Mouse (Mus musculus) 416B (cell line): ENCODE results near the gene Serinc3.

Experiments used
- DNase-seq: peaks from one replicate; pipeline ENCODE4 v3.0.0; 2011; ENCODE audit warnings: low read depth

Serinc3 gene

GRCm38 (mm10) chr2:163595119-163595518, 49.8 kb downstream of the Serinc3 start:
- peak; percentile 41 for DNase-seq

- no peak for DNase-seq
Measured at GRCm38 (mm10) chr2:163593636-163594282, 51.2 kb downstream of the Serinc3 start.

GRCm38 (mm10) chr2:163592084-163592483, 52.8 kb downstream of the Serinc3 start:
- peak; percentile 57 for DNase-seq

GRCm38 (mm10) chr2:163590996-163591395, 53.9 kb downstream of the Serinc3 start:
- no peak for DNase-seq

GRCm38 (mm10) chr2:163590211-163590610, 54.7 kb downstream of the Serinc3 start:
- DNase-seq: peak; percentile 29

- DNase-seq: peak; percentile 23
Measured at GRCm38 (mm10) chr2:163587506-163587905, 57.4 kb downstream of the Serinc3 start.

GRCm38 (mm10) chr2:163586384-163587261, 58.3 kb downstream of the Serinc3 start:
- peak; percentile 54 for DNase-seq

GRCm38 (mm10) chr2:163584088-163584426, 60.9 kb downstream of the Serinc3 start:
- DNase-seq: no peak

GRCm38 (mm10) chr2:163583226-163584087, 61.5 kb downstream of the Serinc3 start:
- no peak for DNase-seq

GRCm38 (mm10) chr2:163580069-163580945, 64.6 kb downstream of the Serinc3 start:
- no peak for DNase-seq

GRCm38 (mm10) chr2:163577986-163578385, 66.9 kb downstream of the Serinc3 start:
- DNase-seq: no peak

GRCm38 (mm10) chr2:163575248-163575647, 69.7 kb downstream of the Serinc3 start:
- DNase-seq: no peak

- DNase-seq: no peak
Measured at GRCm38 (mm10) chr2:163574321-163574720, 70.6 kb downstream of the Serinc3 start.
